ENCODE assay signal across 10 mouse cellular contexts in the genomic region with DNA sequence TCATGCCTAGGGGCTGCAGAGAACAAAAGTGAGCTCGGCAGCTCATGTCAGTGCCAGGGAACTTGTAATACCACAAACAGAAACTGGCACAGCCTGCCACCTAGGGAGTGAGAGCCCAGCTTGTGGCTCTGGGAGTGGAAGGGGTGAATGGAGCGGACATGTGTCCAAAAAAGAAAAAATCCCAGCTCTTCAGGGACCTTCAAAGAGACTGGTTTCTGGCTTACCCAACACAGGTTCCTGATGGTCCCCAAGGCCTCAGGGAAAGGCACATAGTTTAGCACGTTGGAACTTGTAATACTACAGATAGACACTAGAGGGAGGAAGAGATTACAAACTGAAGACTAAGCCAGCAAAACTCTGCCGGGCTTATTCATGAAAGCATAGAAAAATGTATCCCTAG.
DNase-seq lines count a peak whose midpoint lies in the region; ATAC-seq lines count a peak whose summit lies in the region.
"Had no signal": no experiment of that assay in that cellular context is flagged by ENCODE, and none has a peak within 500 bp of the region (broad histone marks: within the 10 kb centered on the region; RNA-seq: fewer than 3 reads in every experiment).

No protein-coding gene starts in this region.

- H3K36me3 ChIP-seq in kidney, embryonic 15.5 days = no peaks in the 10 kb centered on the region
- H3K36me3 ChIP-seq: embryonic facial prominence, embryonic 13.5 days had no signal

- WGBS in kidney, embryonic 15.5 days = 40% methylated on average over 4 of the region's 4 CpGs

- H3K27ac ChIP-seq in kidney, embryonic 15.5 days = no peak overlapping the region
- H3K27ac ChIP-seq: embryonic facial prominence, embryonic 13.5 days had no signal

- H3K27me3 ChIP-seq in kidney, embryonic 15.5 days = no peaks in the 10 kb centered on the region
- H3K27me3 ChIP-seq: embryonic facial prominence, embryonic 13.5 days; megakaryocyte, embryonic 14.5 days had no signal

- no peak overlapping the region for H3K4me3 ChIP-seq in kidney, embryonic 15.5 days (replicated peaks)
- H3K4me3 ChIP-seq: embryonic facial prominence, embryonic 13.5 days; megakaryocyte, embryonic 14.5 days had no signal

- no peak overlapping the region for H3K9ac ChIP-seq in kidney, embryonic 15.5 days
- H3K9ac ChIP-seq: embryonic facial prominence, embryonic 13.5 days had no signal

- no peaks in the 10 kb centered on the region for H3K9me3 ChIP-seq in kidney, embryonic 15.5 days (replicated peaks)
- H3K9me3 ChIP-seq: embryonic facial prominence, embryonic 13.5 days; megakaryocyte, embryonic 14.5 days had no signal

- H3K4me2 ChIP-seq in kidney, embryonic 15.5 days = no peak overlapping the region
- H3K4me2 ChIP-seq: embryonic facial prominence, embryonic 13.5 days had no signal

- no peak for ATAC-seq in kidney, embryonic 15.5 days (replicated peaks; ENCODE audit: low FRiP score)
- ATAC-seq in neutrophil, adult 5-6 weeks (ENCODE audit: extremely low read depth, insufficient number of reproducible peaks, low FRiP score, poor library complexity, severe bottlenecking) = peak; percentile 53

- H3K4me1 ChIP-seq in kidney, embryonic 15.5 days = no peaks in the 10 kb centered on the region
- H3K4me1 ChIP-seq: embryonic facial prominence, embryonic 13.5 days; megakaryocyte, embryonic 14.5 days had no signal

- DNase-seq in kidney, adult 18-20 months = peak; percentile 5
- DNase-seq in CD4-positive, CD25-positive, alpha-beta regulatory T cell, adult 2 months (ENCODE audit: low read depth, low spot score) = peak; percentile 78
- DNase-seq in adrenal gland, adult 8-10 months = peak; percentile 5
- DNase-seq in forelimb bud, embryonic 11.5 days (ENCODE audit: low read depth, low spot score) = peak; percentile 78
- no peak for DNase-seq in right cerebral cortex, adult 2 months (ENCODE audit: low spot score in 2 of 2)
- no peak for DNase-seq in layer of hippocampus, postnatal 25 days (ENCODE audit: extremely low spot score in 1 of 2, low spot score in 1 of 2)

Comparison
In these comparisons a context has a peak if more than half of its experiments do, and no peak if none do; other contexts are left out.
1. DNase-seq: peak in kidney, adult 18-20 months (single experiment), CD4-positive, CD25-positive, alpha-beta regulatory T cell, adult 2 months (single experiment), adrenal gland, adult 8-10 months (single experiment) and forelimb bud, embryonic 11.5 days (single experiment); none in right cerebral cortex, adult 2 months (0 of 2) and layer of hippocampus, postnatal 25 days (0 of 2).